Mouse (Mus musculus): ENCODE results near the gene Rgs6. TPM values are rescaled to one million over a fixed set of nuclear protein-coding genes. Genes with fewer than 3 reads are reported as not detected.

Gene Rgs6
- 14.3 and 15.0 TPM in 2 replicates for polyA plus RNA-seq (2014; fragmentation: Nextera tagmentation; extraction: Ambion mirVana)

- H3K4me2 ChIP-seq = peak within 1 kb of the TSS; percentile 51
- no peak within 1 kb of the TSS for H3K27ac ChIP-seq (ENCODE audit: low read depth, low read length)
- H3K9me3 ChIP-seq (replicated peaks; ENCODE audit: control insufficient read depth, low read length) = no peaks in the 10 kb centered on the region
- WGBS (ENCODE audit: insufficient replicate concordance) = 93% methylated on average over 2 of the region's 2 CpGs
- no peaks in the 10 kb centered on the region for H3K4me1 ChIP-seq (ENCODE audit: control insufficient read depth, insufficient read depth, low read length)
- H3K4me3 ChIP-seq (ENCODE audit: low read depth, low read length) = no peak within 1 kb of the TSS
- no peak within 1 kb of the TSS for H3K9ac ChIP-seq (ENCODE audit: low read depth, low read length)
- no peaks in the 10 kb centered on the region for H3K27me3 ChIP-seq (ENCODE audit: control insufficient read depth, insufficient read depth, low read length)
- ATAC-seq (replicated peaks; ENCODE audit: insufficient number of reproducible peaks, low FRiP score, low TSS enrichment) = no peak
- H3K36me3 ChIP-seq (ENCODE audit: control insufficient read depth, insufficient read depth, low read length) = no peaks in the 10 kb centered on the region
Observed at GRCm38 (mm10) chr12:82588017-82588416, at the start of gene Rgs6. TSS of gene Rgs6 (plus strand) at chr12:82588292.

GRCm38 (mm10) chr12:82547127-82547526 lies 41.0 kb upstream of the Rgs6 start:
- Histone ChIP-seq H3K4me2 (no peak overlapping the region), H3K9ac (ENCODE audit: low read depth, low read length) (no peak overlapping the region), H3K4me3 (ENCODE audit: low read depth, low read length) (no peak overlapping the region), H3K36me3 (ENCODE audit: control insufficient read depth, insufficient read depth, low read length) (no peaks in the 10 kb centered on the region), H3K27ac (ENCODE audit: low read depth, low read length) (no peak overlapping the region), H3K4me1 (ENCODE audit: control insufficient read depth, insufficient read depth, low read length) (no peaks in the 10 kb centered on the region), H3K27me3 (ENCODE audit: control insufficient read depth, insufficient read depth, low read length) (no peaks in the 10 kb centered on the region), H3K9me3 (replicated peaks; ENCODE audit: control insufficient read depth, low read length) (no peaks in the 10 kb centered on the region)
- ATAC-seq (replicated peaks; ENCODE audit: insufficient number of reproducible peaks, low FRiP score, low TSS enrichment) = no peak
- WGBS (ENCODE audit: insufficient replicate concordance) = 88% methylated on average over 4 of the region's 4 CpGs

DNA sequence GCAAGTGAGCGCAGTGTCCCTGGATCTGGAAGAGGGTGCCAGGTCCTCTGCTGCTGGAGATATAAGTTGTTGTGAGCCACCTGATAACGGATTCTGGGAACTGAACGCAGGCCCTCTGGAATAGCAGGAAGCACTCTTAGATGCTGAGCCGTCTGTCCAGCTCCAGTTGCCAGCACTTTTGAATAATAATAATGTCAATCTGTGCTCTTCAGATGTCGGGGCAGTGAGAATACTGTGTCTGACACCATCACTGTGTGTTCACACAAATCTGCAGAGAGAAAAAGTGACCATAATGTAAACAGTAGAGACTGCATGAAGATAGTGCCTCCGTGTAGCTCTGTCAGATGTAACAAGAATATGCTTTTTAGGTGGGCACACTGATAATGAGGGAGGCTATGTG lies 38.9 kb upstream of the Rgs6 start:
- Histone ChIP-seq H3K36me3 (ENCODE audit: control insufficient read depth, insufficient read depth, low read length) (no peaks in the 10 kb centered on the region), H3K9ac (ENCODE audit: low read depth, low read length) (no peak overlapping the region), H3K4me2 (no peak overlapping the region), H3K4me3 (ENCODE audit: low read depth, low read length) (no peak overlapping the region), H3K27ac (ENCODE audit: low read depth, low read length) (no peak overlapping the region), H3K9me3 (replicated peaks; ENCODE audit: control insufficient read depth, low read length) (no peaks in the 10 kb centered on the region), H3K4me1 (ENCODE audit: control insufficient read depth, insufficient read depth, low read length) (no peaks in the 10 kb centered on the region), H3K27me3 (ENCODE audit: control insufficient read depth, insufficient read depth, low read length) (no peaks in the 10 kb centered on the region)
- WGBS (ENCODE audit: insufficient replicate concordance) = 59% methylated on average over 6 of the region's 6 CpGs
- no peak for ATAC-seq (replicated peaks; ENCODE audit: insufficient number of reproducible peaks, low FRiP score, low TSS enrichment)

DNA sequence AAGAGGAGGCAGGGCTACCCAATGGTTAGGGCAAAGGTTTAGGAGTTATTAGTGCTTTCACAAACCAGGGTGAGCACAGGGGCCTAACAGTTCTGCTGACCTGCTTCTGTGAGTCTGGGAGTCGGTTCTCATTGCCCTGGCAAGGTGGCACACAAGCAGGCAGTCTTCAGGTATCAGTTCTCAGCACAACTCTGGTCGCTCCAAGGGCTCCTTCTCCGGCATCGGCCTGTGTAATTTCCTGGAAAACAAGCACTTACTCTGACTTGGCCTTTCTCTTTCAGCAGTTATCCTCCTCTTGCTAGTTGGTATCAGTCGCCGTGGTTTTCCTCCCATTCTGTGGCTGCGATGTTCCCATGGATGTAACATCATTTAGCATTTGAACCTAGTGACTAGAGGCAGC lies 38.0 kb upstream of the Rgs6 start:
- H3K4me2 ChIP-seq = no peak overlapping the region
- no peak overlapping the region for H3K4me3 ChIP-seq (ENCODE audit: low read depth, low read length)
- no peaks in the 10 kb centered on the region for H3K36me3 ChIP-seq (ENCODE audit: control insufficient read depth, insufficient read depth, low read length)
- H3K27me3 ChIP-seq (ENCODE audit: control insufficient read depth, insufficient read depth, low read length) = no peaks in the 10 kb centered on the region
- no peak overlapping the region for H3K27ac ChIP-seq (ENCODE audit: low read depth, low read length)
- H3K9me3 ChIP-seq (replicated peaks; ENCODE audit: control insufficient read depth, low read length) = no peaks in the 10 kb centered on the region
- WGBS (ENCODE audit: insufficient replicate concordance) = 89% methylated on average over 7 of the region's 7 CpGs
- H3K9ac ChIP-seq (ENCODE audit: low read depth, low read length) = no peak overlapping the region
- no peaks in the 10 kb centered on the region for H3K4me1 ChIP-seq (ENCODE audit: control insufficient read depth, insufficient read depth, low read length)
- ATAC-seq (replicated peaks; ENCODE audit: insufficient number of reproducible peaks, low FRiP score, low TSS enrichment) = no peak

DNA sequence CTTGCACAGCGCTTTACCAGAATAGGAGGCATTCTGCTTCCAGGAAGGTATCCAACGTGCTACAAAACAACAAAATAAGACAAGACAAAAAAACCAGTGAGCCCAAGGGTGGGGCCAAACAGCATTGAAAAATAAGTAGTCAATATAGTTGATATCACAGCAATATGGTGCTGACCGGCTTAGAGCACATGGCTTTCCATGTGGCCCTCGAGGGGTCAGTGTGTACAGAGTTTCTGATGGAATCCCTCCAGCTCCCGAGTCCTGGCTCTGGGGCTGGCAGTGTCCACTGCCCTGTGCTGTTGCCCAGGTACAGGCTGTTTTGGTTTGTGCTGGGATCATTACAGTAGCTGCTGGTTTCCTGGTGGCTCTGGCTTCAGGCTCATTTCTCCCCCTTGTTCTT lies 35.7 kb upstream of the Rgs6 start:
- Histone ChIP-seq H3K9ac (ENCODE audit: low read depth, low read length) (no peak overlapping the region), H3K27ac (ENCODE audit: low read depth, low read length) (no peak overlapping the region), H3K4me1 (ENCODE audit: control insufficient read depth, insufficient read depth, low read length) (no peaks in the 10 kb centered on the region), H3K4me2 (no peak overlapping the region), H3K36me3 (ENCODE audit: control insufficient read depth, insufficient read depth, low read length) (no peaks in the 10 kb centered on the region), H3K4me3 (ENCODE audit: low read depth, low read length) (no peak overlapping the region), H3K27me3 (ENCODE audit: control insufficient read depth, insufficient read depth, low read length) (no peaks in the 10 kb centered on the region), H3K9me3 (replicated peaks; ENCODE audit: control insufficient read depth, low read length) (no peaks in the 10 kb centered on the region)
- ATAC-seq (replicated peaks; ENCODE audit: insufficient number of reproducible peaks, low FRiP score, low TSS enrichment) = no peak
- 86% methylated on average over 5 of the region's 5 CpGs for WGBS (ENCODE audit: insufficient replicate concordance)

- no peaks in the 10 kb centered on the region for H3K4me1 ChIP-seq (ENCODE audit: control insufficient read depth, insufficient read depth, low read length)
- no peak overlapping the region for H3K4me2 ChIP-seq
- ATAC-seq (replicated peaks; ENCODE audit: insufficient number of reproducible peaks, low FRiP score, low TSS enrichment) = no peak
- no peaks in the 10 kb centered on the region for H3K9me3 ChIP-seq (replicated peaks; ENCODE audit: control insufficient read depth, low read length)
- no peak overlapping the region for H3K27ac ChIP-seq (ENCODE audit: low read depth, low read length)
- no peak overlapping the region for H3K4me3 ChIP-seq (ENCODE audit: low read depth, low read length)
- H3K36me3 ChIP-seq (ENCODE audit: control insufficient read depth, insufficient read depth, low read length) = no peaks in the 10 kb centered on the region
- H3K9ac ChIP-seq (ENCODE audit: low read depth, low read length) = no peak overlapping the region
- H3K27me3 ChIP-seq (ENCODE audit: control insufficient read depth, insufficient read depth, low read length) = no peaks in the 10 kb centered on the region
Observed at GRCm38 (mm10) chr12:82562916-82563315, 25.2 kb upstream of the Rgs6 start.

DNA sequence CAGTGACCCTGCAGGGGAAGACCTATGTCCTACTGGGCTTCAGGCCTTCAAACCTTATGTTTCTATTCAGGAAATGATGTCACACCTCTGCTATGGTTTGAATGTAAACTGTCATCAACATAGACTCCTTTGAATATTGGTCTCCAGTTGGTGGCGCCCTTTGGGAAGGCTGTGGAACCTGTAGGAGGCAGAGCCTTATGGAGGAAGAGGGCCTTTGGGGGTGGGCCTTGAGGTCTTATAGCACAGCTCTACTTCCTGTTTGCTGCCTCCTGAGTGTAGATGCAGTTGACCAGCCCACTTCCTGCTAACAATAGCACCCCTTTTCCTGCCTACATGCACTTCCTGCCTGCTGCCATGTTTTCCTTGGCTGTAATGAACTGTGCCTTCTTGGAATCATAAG lies 19.7 kb upstream of the Rgs6 start:
- no peak overlapping the region for H3K4me3 ChIP-seq (ENCODE audit: low read depth, low read length)
- no peaks in the 10 kb centered on the region for H3K27me3 ChIP-seq (ENCODE audit: control insufficient read depth, insufficient read depth, low read length)
- H3K9me3 ChIP-seq (replicated peaks; ENCODE audit: control insufficient read depth, low read length) = no peaks in the 10 kb centered on the region
- no peak overlapping the region for H3K27ac ChIP-seq (ENCODE audit: low read depth, low read length)
- no peak overlapping the region for H3K4me2 ChIP-seq
- 95% methylated on average over 1 of the region's 1 CpGs for WGBS (ENCODE audit: insufficient replicate concordance)
- H3K9ac ChIP-seq (ENCODE audit: low read depth, low read length) = no peak overlapping the region
- H3K36me3 ChIP-seq (ENCODE audit: control insufficient read depth, insufficient read depth, low read length) = no peaks in the 10 kb centered on the region
- ATAC-seq (replicated peaks; ENCODE audit: insufficient number of reproducible peaks, low FRiP score, low TSS enrichment) = no peak
- no peaks in the 10 kb centered on the region for H3K4me1 ChIP-seq (ENCODE audit: control insufficient read depth, insufficient read depth, low read length)

DNA sequence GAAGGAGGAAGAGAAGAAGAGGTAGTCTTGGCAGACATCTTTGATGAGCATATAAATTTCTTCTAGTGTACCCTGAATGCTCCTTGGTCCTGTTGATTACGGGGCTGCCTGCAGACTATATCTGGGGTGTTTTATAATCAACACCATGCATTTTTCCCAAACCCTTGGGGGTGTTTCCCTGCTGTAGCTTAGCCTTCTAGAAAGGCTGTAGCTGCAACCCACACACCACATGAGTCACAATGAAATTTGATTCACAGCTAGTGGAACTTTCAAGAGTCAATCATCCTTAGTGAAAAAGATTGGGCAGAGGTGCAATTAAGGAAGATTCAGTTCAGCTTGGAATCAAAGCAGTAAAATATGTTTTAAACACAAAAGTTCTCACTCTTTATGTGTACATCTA lies 15.4 kb upstream of the Rgs6 start:
- no peak overlapping the region for H3K4me2 ChIP-seq
- H3K4me3 ChIP-seq (ENCODE audit: low read depth, low read length) = no peak overlapping the region
- no peak overlapping the region for H3K9ac ChIP-seq (ENCODE audit: low read depth, low read length)
- no peak overlapping the region for H3K27ac ChIP-seq (ENCODE audit: low read depth, low read length)
- no peak for ATAC-seq (replicated peaks; ENCODE audit: insufficient number of reproducible peaks, low FRiP score, low TSS enrichment)
- no peaks in the 10 kb centered on the region for H3K9me3 ChIP-seq (replicated peaks; ENCODE audit: control insufficient read depth, low read length)
- H3K4me1 ChIP-seq (ENCODE audit: control insufficient read depth, insufficient read depth, low read length) = no peaks in the 10 kb centered on the region
- H3K36me3 ChIP-seq (ENCODE audit: control insufficient read depth, insufficient read depth, low read length) = no peaks in the 10 kb centered on the region
- H3K27me3 ChIP-seq (ENCODE audit: control insufficient read depth, insufficient read depth, low read length) = no peaks in the 10 kb centered on the region
- 77% methylated on average over 1 of the region's 1 CpGs for WGBS (ENCODE audit: insufficient replicate concordance)

DNA sequence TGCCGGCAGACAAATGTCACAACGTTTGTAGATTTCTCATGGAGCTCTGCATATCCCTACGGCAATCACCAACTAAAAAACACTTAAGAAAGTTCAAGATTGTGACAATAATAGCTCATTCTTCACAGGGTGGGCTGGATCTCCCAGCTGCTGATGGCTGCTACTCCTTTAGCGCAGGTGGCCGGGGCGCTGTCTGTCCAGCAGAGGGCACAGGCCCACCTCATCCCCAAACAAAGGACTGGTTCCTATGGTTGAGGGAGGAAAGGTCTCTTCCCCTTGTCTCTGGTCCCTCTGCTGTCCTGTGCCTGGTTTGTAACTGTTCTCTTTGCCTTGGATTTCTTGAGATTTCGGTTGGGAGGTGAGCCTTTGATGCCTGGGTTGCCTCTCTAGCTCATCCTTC lies 1.5 kb upstream of the Rgs6 start:
- ATAC-seq (replicated peaks; ENCODE audit: insufficient number of reproducible peaks, low FRiP score, low TSS enrichment) = no peak
- 33% methylated on average over 7 of the region's 7 CpGs for WGBS (ENCODE audit: insufficient replicate concordance)
- Histone ChIP-seq H3K9me3 (replicated peaks; ENCODE audit: control insufficient read depth, low read length) (no peaks in the 10 kb centered on the region), H3K27ac (ENCODE audit: low read depth, low read length) (no peak overlapping the region), H3K36me3 (ENCODE audit: control insufficient read depth, insufficient read depth, low read length) (no peaks in the 10 kb centered on the region), H3K4me2 (no peak overlapping the region), H3K9ac (ENCODE audit: low read depth, low read length) (no peak overlapping the region), H3K4me3 (ENCODE audit: low read depth, low read length) (no peak overlapping the region), H3K27me3 (ENCODE audit: control insufficient read depth, insufficient read depth, low read length) (no peaks in the 10 kb centered on the region), H3K4me1 (ENCODE audit: control insufficient read depth, insufficient read depth, low read length) (no peaks in the 10 kb centered on the region)
